Mouse (Mus musculus) left cerebral cortex, postnatal 10 days (tissue): Measurements from ENCODE around the gene Cxcl15. TPM values are rescaled to one million over a fixed set of nuclear protein-coding genes. Genes with fewer than 3 reads are reported as not detected.
A peak's percentile ranks its signal among the peaks of the same experiment; 100 is the strongest.
"Not testable (repeated sequence)": the region's sequence is repeated elsewhere in the genome, so short reads cannot be mapped to it uniquely, and the experiment has no call there.

Experiments
- DNase-seq, 2 experiments: peaks; one replicate each; pipeline ENCODE4 v3.0.0; 2021 to 2022; ENCODE audit warnings: low spot score in 2 of 2, mixed read lengths in 1 of 2; ENCODE audit errors: extremely low spot score in 1 of 2
- intact Hi-C: fragments of 180-260 bp; cut with DNase I; formaldehyde crosslinking; loops from one replicate; pipeline ENCODE4 v1.15.1; 2025
- total RNA-seq, 2 experiments: library from RNA; stranded (reverse); gene quantifications; 2 replicates each; pipeline ENCODE4 v1.2.3; 2021

The Cxcl15 gene
- total RNA-seq, 2 experiments from 2014 or later: not detected

DNA sequence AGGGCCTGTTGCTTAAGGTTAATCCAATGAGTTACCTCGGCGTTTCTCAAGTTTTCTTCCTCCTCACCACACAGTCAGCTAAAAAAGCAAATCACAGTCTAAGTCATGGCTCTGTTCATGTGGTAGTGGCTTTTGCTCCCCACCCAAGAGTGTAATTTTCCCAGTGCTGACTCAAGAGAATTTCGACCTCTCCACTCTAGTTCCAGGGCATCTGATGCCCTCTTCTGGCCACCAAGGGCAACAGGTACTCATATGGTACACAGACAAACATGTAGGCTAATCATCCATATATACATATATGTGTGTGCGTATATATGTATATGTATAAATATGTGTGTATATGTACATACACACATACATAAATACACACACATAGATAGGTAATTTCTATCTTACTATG lies 6.2 kb upstream of the Cxcl15 start:
- DNase-seq: no peak
- intact Hi-C loops: loop anchor here (5.0 kb wide), 1 partner anchor 126 kb away; no protein-coding TSS in a partner anchor

DNA sequence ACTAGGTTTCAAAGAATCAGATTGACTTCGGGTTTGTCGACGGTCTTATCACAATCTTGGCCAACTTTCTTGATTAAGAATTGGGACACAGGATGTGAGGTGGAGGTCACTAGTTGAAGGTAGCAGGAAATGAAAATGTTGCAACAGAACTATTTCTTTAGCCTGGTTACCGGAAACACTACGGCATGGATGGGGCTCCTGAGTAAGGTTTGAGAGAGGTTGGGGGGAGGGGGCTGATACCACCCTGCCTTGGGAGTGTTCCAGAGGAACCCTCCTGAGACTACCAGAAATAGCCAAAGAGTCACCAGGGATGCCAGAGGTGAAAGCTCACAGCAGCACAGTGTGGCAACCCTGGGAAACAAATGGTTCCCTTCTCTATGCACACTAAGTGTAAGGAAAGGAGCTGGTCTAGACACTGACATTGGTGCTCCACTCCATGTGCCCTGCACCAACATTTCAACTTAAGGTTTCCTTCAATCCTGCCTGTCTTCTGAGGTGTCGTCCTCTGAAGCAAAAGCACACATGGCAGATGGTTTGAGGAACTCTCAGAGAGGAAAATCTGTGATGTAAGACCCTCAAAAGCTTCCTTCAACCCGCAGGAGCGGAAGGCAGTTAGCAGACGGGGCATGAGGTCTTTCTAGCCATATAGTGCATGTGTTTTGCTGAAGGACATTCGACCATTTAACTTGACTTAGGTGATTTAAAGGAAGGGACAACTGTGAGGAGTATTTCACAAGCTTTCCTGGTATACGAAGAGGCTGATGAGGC lies 4.8 kb upstream of the Cxcl15 start:
- intact Hi-C loops: loop anchor here (5.0 kb wide), 1 partner anchor 127 kb away; no protein-coding TSS in a partner anchor
- no peak for DNase-seq

DNA sequence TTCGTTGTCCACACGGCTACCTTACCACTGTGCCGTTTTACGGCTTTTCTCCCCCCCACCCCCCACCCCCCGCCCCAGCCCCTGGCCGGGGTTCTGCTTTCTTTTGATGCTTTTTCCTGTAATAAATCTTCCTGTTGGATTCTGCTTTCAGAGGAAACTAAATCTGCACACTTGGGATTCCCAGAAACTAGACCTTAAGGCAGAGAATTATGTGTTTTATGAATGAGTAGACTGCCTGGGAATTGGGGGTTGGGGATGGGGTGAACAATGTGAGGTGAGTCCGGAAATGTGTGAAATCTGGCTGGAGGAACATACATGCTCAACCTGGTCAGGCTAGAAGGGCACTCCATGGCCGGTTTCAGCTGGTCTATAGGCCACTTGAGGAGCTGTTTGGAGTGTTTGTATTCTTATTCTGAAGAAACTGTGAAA lies 4.2 kb upstream of the Cxcl15 start:
- intact Hi-C loops: no loop called here
- DNase-seq: no peak

DNA sequence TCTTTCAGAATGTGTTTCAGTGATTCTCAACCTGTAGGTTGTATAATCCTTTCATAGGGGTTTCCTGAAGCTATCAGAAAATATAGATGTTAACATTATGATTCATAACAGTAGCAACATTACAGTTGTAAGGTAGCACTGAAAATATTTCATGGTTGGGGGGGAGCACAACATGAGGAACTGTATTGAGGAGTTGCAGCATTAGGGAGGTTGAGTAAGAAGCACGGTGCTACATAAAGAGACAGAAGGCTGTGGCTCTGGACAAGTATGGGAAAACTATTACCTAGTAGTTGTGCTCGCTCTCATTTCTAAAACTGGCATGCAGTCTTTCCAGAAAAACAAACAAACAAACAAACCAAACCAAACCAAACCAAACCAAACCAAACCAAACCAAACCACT lies 1.1 kb downstream of the Cxcl15 start:
- intact Hi-C loops, DNase-seq: not testable (repeated sequence)

DNA sequence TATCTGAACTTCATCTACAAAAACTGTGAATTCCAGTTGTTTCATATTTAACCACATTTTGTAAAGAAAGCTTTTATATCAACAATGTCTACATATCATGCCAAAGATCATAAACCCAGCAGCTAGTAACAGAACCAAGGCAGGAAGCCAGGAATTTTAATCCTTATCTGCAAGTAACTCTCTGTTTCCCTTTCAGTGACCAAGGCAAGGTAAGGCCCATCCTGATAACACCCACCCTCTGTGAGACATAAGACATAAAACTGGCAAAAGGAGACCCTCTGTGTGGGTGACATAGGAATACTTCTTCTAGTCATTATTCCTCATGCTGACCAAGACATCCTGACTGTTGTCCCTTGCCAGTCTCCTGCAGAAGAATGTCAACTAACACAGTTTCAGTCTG lies 10.2 kb downstream of the Cxcl15 start:
- intact Hi-C loops: no loop called here

DNA sequence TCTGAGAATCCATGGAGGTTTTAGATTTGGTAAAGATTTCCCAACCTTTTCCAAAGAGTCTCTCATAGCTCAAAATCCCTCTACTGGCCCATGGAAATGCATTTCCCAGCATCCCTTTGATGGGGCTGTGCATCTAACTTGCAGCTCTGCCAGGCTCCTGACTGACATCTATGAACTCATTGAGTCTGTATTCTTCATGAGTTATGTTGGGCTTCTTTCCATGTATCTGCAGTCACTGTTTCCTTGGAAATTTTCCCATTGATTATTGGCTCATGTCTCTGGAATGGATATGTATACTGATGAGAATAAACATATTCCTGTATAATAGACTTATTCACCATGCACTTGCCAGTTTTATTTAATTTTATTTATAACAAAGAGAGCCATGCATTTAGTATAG lies 11.7 kb downstream of the Cxcl15 start:
- intact Hi-C loops: no loop called here
- no peak for DNase-seq

More for the DNA sequence above, 10.2 kb downstream of the Cxcl15 start:
- no peak for DNase-seq

DNA sequence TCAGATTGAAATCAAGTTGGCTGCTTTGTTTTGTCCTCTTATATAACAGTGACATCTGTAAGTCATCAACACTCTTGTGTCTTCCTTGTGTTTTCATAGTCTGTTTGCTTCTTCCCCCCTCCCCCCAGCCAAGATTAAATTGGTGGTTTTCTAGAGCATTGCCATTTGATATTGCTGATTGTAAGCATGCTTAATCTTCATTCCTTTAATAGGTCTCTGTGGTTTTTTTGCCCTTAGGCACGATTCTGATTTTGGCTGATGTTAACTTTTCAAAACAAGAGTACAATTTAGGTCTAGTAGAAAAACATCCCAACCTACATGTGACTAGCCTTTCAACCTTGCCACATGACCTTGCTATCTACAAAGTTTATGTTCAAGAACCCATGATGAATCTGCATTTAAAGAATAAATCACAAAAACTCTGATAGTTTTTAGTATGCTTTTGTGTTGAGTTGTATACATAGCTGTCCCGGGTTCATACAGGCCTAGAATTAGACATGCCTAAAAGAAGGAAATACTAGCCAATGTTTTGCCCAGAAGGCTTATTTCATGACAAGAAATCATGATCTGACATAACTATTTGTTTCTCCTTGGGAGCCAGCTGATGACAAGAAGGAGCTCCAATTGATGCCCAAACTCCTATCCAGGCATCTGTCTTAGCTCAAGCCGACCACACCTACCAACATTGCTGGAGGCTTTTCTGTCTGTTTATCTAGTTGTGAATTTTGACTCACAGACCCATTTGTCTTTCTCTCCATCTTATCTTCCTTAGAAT lies 13.0 kb downstream of the Cxcl15 start:
- intact Hi-C loops: no loop called here
- no peak for DNase-seq

DNA sequence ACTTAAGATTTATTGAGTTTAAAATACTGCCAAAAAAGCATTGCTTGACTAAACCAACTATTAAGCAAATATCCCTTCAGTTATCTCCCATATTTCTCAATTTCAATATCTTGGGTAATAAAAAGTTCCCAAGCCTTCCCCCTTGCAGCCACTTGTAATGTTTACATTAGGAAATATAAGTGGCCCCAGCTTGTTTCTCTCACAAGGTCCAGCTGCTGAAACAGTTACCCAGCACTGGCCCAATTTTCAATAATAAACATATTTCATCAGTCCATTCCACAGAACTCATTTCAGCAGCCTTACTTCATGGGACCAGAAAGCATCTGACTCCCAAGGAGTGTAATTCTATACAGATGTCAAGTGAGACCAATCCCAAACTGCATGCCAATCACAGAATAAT lies 25.4 kb downstream of the Cxcl15 start:
- intact Hi-C loops: no loop called here
- no peak for DNase-seq

DNA sequence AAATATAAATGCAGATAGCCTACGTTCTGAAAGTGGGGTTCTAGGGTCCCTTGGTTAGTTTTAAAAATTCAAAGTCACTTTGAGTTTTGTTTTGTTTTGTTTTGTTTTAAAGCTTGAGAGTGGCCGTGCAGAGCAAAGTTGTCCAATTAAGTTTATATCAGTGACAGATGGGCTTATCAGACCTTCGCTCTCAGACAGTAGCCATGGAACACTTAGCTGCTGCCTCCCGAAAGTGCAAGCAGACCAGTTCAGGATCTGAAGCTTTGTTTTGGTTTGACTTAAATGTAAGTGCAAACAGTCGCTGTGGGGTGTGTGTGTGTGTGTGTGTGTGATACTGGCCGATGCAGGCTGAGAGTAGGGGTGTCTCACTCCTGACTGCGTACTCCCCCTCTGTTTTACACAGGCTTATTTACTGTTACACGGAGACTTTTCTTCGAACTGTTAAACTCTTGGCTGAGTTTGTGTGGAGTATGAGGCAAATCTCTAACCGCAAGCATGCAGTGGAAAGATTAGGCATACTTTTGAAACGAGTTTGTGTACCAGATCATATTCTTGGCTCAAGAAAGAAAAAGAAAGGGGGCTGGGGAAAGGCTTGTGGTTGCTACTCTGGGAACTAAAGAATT lies 37.9 kb downstream of the Cxcl15 start:
- intact Hi-C loops: no loop called here
- DNase-seq: no peak

DNA sequence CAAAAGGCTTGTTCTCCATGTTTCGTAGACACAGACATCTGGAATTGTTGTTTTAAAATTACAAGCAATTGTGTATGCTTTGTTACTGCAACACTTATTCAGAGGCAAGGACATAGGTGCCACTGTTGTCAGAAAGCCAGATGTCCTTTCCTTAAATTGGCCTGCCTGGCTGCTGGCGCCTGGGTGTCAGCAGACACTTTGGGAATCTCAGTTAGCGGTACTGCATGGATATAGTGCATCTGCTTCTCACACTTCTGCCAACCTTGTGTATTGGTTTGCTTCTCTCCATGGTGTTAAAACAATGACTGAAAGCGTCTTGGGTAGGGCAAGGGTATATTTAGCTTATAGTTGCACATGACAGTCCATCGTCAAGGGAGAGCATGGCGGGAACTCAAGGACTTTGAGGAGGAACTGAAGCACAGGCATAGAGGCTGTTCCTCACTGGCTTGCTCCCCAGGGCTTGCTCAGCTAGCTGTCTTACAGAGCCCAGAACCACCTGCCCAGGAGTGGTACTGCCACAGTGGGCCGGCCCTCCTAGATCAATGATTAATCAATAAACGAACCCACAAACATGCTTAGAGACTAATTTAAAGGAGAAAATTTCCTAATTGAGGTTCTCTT lies 38.5 kb downstream of the Cxcl15 start:
- intact Hi-C loops: no loop called here
- DNase-seq: no peak

DNA sequence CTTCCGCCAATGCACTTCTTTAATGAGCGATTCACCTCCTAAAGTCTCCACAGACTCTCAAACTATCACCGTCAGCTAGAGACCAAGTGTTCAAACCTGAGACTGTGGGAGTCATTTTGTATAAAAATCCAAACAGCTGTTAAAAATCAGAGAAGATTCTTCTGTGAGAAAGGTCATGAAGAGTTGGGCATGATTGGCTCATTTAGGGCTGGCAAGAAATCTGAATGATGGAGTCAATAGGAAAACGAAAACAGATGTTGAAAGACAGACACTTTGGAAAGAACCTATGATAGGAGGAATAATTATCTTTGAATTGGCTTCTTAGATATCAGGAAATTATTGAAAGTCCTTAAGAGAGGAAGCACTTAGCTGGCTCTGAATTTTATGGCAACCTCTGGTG lies 40.1 kb downstream of the Cxcl15 start:
- intact Hi-C loops: no loop called here
- no peak for DNase-seq

DNA sequence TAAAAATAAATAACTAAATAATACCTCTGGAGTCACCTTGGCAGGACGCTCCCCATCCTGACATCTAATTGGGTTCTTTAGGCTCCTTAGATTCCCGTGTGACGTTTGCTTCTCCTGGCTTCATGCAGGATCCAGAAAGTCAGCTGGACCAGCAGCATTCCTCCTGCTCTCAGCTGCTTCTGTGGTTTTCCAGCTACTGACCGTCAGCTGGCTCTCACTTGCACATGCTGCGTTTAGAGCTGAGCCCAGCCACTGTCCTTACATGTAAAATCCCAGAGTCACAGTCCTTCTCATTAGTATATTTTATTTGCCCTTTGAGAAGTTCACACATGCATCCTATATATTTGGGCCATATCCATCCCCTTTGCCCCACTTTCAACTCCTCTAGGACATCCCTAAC lies 44.2 kb downstream of the Cxcl15 start:
- DNase-seq: peak in 1 of 2 experiments; percentile 22
- intact Hi-C loops: no loop called here

DNA sequence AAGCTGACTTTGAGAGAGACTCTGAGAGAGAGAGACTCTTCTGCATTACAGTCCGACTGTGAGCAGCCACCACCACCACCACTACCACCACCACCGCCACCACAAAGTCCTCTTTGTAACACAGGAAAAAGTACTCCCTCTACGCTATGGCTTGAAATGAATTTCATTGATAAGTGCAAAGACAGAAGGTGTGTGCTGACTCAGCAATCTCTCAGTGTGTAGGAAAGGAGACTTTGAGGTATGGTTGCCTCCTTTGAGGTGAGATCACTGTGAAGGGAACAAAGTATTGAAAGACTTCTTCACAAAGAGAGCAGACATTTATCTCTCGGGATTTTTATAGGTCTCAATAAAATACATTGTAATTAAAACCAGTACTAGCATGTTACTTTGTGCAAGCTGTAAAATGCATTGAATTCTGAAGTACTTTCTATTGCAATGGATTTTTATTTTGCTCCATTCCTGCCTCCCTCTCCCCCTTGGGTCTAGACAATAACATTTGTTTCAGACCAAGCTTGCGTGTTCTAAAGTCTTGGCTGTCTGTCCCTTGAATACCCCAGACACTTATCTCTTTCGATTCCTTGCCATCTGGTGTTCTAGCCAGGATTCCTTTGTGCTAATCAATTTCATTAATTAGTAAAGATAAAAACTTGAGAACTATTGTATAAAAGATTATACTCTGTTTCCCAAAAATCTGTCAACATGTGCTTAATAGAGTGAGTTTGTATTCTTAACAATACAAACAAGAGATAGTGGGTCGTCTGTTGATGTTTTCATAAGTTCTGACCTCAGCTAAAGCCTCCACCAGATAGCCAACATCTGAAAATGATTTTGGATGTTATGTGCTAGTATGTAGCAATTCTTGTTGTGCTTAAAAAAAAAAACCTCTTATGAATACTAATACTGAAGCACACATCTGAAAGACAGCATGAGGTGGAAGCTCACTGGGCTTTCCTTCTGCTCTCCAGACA lies 46.9 kb downstream of the Cxcl15 start:
- intact Hi-C loops: no loop called here
- DNase-seq: no peak

DNA sequence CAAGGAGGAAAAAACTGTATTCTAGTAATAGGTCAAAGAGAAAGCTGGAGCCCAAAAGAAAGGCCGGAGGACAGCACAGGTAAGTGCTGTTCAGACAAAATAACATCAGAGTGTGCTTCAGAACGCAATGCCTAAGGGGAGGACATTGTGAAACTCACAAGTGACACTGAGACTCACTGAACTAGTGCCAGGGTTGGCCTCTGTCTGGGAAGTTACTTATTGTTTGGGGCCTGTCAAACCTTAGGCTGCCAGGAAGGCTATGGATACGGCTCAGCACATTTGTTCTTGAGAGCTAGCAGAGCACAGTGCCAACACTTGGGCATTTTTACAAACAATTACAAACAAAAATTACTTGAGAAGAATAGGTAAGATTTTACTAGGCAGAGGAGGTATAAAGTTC lies 49.6 kb downstream of the Cxcl15 start:
- intact Hi-C loops: no loop called here
- DNase-seq: no peak

DNA sequence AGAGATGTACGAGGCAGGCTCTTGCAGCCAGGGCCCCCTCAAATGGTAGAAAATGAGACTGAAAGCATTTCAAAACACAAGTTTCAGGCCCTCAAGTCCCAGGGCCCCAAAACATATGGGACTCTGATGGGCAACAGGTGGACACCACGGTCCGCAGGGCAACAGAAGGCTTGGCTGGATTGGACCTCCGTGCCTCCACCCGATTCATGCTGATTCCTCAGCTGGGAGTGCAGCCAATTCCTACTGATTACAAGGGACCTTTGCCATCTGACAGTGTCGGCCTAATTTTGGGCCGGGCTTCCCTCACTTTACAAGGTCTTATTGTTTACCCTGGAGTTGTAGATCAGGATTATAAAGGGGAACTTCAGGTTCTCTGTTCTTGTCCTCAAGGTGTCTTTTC lies 55.8 kb downstream of the Cxcl15 start:
- DNase-seq, intact Hi-C loops: not testable (repeated sequence)

DNA sequence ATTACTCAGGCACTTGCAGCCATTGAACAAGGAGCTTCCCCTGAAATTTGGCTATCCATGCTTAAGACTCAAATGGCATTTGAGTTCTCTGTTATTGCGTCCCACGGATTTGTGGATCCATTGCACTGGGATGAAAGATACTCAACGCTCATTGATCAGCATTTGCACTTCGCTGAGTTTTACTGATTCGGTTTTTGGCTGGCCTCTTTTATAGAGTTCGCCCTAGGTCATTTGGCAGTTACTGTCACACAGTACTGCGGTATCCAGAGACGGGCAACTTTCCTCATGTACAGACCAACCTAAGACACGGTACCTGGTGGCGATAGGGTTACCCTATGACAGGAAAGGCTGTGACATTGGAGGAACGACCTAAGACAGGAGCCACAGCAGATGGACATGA lies 57.1 kb downstream of the Cxcl15 start:
- DNase-seq, intact Hi-C loops: not testable (repeated sequence)
